Mouse (Mus musculus) ES-Bruce4 (cell line): ENCODE results near the gene Slc9a9.

Experiments
- CTCF ChIP-seq: IDR thresholded peaks from one replicate; pipeline ENCODE4 v1.8.1; 2011; ENCODE audit warnings: low read depth, low read length
- EP300 ChIP-seq: IDR thresholded peaks from 2 replicates; pipeline ENCODE4 v1.6.1; 2011; ENCODE audit warnings: low read depth, low read length; ENCODE audit not compliant: insufficient read depth
- POLR2A ChIP-seq: IDR thresholded peaks from one replicate; pipeline ENCODE4 v1.8.1; 2011; ENCODE audit warnings: low read length; ENCODE audit not compliant: insufficient read depth

DNA sequence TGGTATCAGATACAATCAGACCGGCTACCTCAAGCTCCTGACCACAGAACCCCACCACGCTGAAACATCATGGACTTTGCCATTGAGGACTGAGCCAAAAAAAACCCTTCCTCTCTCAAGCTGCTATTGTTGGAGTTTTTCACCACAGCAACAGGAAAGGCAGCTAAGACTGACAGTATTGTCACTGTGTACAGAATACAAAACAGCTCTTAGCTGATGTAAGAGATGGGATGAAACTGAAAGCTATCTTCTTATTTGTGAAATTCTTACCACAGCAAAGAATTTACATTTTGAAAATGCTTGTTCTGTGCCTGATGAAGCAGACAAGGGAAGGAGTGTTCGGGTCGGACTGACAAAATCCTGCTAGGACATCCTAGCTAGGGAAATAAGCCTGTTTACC lies 584.5 kb downstream of the Slc9a9 start:
- TF ChIP-seq CTCF (no peak), POLR2A (no peak), EP300 (no peak)
